Mouse (Mus musculus) bone marrow, adult 2 months (tissue): ENCODE measurements at regions not wholly inside any gene's neighbourhood (a gene's known extent, or its start where the extent isn't known, plus 50 kb on each side); places are given as distances from the start of the nearest gene placed in this dataset.

ENCODE experiments used
- H3K27ac ChIP-seq: fragments of 200-500 bp; 2 replicates; pipeline ENCODE4 v1.5.1; 2012; ENCODE audit warnings: low read depth, mild to moderate bottlenecking, control low read depth, inconsistent platforms, low read length; ENCODE audit not compliant: control insufficient read depth, poor library complexity, insufficient read depth
- H3K4me1 ChIP-seq: fragments of 200-500 bp; 2 replicates; pipeline ENCODE4 v1.6.1; 2011; ENCODE audit warnings: low read length; ENCODE audit not compliant: control insufficient read depth, insufficient read depth
- H3K4me3 ChIP-seq: fragments of 200-500 bp; replicated peaks from 2 replicates; pipeline ENCODE3; 2011; ENCODE audit warnings: mild to moderate bottlenecking, low read depth, low read length, control low read depth; ENCODE audit not compliant: control insufficient read depth
- CTCF ChIP-seq: fragments of 200-500 bp; IDR thresholded peaks from 2 replicates; pipeline ENCODE4 v1.5.1; 2011; ENCODE audit warnings: low read length, control low read depth; ENCODE audit not compliant: control insufficient read depth, insufficient read depth
- POLR2A ChIP-seq: fragments of 200-500 bp; IDR thresholded peaks from 2 replicates; pipeline ENCODE4 v1.6.1; 2011; ENCODE audit warnings: low read depth, mild to moderate bottlenecking, control low read depth, low read length, borderline replicate concordance; ENCODE audit not compliant: control insufficient read depth
- WGBS: fragments of 180-500 bp; shearing (Covaris S2); methylation state at CpG from one replicate; pipeline ENCODE4 v1.1.7; 2018; 5-methylcytosine and 5-hydroxymethylcytosine counted together

DNA sequence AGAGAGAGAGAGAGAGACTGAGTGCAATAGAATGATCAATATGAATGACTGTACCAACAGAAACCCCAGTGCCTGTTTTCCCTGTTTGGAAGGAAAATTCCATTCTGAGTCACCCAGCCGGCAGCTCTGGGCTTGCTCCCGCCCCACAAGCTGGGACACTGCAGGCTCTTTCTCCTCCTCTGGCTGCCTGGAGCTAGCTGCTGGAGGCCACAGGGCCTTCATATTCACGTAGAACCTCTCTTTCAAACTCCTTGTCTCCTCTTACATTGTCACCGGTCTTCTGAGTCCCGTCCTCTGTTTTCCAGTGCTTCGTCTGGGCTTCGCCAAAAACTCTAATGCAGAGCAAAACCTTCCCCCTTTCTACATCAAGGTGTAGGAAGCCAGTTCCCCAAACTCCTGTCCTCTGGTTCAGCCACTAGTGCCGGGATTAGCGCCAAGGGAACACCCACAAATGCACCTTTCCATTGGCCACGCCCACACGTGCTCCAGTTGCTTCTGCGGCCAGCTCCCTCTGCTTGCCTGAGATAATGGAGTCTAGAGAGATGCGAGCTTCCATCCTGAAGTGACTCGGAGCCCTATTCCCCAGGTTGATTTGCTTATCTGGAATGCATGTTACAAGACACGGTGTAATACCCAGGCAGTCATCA is 76.4 kb upstream of the Map1b start:
- no peak overlapping the region for H3K27ac ChIP-seq
- WGBS: 22% methylated on average over 15 of the region's 15 CpGs
- H3K4me1 ChIP-seq: no peaks in the 10 kb centered on the region
- TF ChIP-seq CTCF (no peak), POLR2A (no peak)
- no peak overlapping the region for H3K4me3 ChIP-seq

DNA sequence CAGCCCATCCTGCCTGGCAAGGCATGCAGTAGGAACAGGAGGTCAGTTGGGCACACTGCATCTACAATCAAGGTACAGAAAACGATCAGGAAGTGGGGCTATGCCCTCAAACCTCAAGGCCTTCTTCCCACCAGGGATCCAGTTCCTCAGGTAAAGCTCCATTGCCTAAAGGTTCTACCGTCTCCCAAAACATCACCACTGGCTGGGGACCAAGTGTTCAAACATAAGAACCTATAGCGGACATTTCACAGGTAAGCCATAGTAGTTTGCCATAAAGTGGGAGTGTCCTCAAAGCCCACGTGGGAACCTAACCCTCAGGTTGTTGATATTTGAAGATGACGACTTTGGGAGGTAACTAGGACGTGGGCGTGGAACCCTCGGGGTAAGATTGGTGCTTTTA is 72.3 kb upstream of the Map1b start:
- Histone ChIP-seq H3K27ac (no peak overlapping the region), H3K4me1 (no peaks in the 10 kb centered on the region), H3K4me3 (no peak overlapping the region)
- TF ChIP-seq POLR2A: no peak
- TF ChIP-seq CTCF: no peak
- 80% methylated on average over 8 of the region's 8 CpGs for WGBS

DNA sequence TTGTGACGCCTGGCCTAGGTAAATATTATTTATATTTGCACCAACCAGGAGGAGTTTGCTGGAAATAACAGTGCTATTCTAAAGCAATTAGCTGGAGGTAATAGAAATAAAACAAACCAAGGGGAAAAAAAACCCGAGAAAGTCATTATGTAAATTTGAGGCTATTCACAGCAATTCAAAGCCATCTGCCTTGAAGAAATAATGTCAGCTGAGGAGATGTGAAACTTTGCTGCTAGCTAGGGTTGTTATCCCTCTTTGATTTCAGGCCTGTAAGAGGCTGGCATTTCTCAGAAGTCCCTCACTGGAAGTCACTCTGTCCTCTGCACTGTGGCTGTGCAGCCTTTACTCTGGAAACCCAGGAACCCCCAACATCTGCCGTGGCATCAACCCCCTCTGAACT is 67.5 kb upstream of the Map1b start:
- H3K4me3 ChIP-seq: no peak overlapping the region
- H3K27ac ChIP-seq: no peak overlapping the region
- 42% methylated on average over 3 of the region's 3 CpGs for WGBS
- H3K4me1 ChIP-seq: no peaks in the 10 kb centered on the region
- no peak for TF ChIP-seq POLR2A
- TF ChIP-seq CTCF: no peak

DNA sequence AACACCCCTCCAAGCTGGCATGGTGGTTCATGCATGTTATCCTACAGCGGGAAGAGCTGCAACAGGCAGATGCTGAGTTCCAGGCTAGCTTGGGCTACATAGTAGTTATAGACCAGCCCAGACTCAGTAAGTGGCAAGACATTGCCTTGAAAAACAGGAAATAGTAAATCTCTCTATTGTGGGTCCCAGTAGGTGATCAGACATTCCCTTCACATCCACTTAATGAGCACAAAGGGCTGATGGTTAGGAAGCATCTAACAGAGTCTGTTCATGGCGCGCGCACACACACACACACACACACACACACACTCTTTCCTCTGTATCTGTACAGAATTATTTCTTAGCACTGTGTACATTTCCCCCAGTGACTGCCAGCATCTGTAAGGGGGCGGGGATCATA is 64.0 kb upstream of the Map1b start:
- Histone ChIP-seq H3K4me1 (no peaks in the 10 kb centered on the region), H3K27ac (no peak overlapping the region), H3K4me3 (no peak overlapping the region)
- no peak for TF ChIP-seq CTCF
- no peak for TF ChIP-seq POLR2A
- 87% methylated on average over 5 of the region's 5 CpGs for WGBS

DNA sequence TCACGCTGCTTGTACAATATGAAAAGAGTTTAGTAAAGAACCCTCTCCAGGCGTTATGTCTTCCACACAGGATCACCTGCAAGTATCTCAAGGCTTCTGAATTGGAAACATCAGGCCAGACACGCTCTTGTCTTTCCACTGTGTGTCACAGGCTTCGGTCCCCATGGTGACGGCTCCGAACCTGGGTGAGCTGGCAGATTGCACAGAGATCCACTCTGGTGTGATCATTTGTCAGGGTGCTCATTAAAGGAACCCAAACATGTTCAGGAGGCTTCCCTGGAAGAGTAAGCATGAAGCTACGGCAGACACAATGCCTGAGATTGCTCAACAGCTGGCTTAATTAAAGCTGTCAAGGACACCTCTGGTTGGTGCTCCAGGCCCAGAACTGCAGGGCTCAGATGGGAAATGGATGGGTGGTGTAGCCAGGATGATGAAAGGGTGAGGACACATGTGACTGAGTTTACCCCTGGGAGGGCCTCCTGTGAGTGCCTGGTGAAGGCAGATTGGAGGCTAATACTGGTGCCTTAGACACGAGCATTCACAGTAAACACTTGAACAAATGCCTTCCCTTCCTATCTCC is 63.3 kb upstream of the Map1b start:
- TF ChIP-seq POLR2A: no peak
- no peak for TF ChIP-seq CTCF
- no peaks in the 10 kb centered on the region for H3K4me1 ChIP-seq
- H3K4me3 ChIP-seq: no peak overlapping the region
- 74% methylated on average over 8 of the region's 8 CpGs for WGBS
- H3K27ac ChIP-seq: no peak overlapping the region

DNA sequence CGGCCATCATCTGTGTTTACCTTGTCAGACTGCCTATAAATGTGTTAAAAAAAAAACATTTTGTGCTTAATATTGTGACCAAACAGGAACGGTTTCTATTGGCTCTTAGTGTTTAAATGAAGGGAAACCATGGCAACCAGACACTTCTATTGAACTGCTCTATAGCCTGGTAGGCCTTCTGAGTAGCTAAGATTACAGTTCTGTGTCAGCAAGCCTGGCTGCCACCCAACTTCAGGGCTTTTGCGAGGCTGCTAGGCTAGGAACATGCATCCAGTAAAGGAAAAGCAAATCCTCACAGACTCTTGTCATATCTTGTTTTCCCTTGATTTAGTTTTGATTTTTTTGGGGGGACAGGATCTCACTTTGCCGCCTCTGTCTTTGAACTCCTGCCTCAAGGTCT is 61.3 kb upstream of the Map1b start:
- TF ChIP-seq CTCF (no peak), POLR2A (no peak)
- 75% methylated on average over 4 of the region's 4 CpGs for WGBS

DNA sequence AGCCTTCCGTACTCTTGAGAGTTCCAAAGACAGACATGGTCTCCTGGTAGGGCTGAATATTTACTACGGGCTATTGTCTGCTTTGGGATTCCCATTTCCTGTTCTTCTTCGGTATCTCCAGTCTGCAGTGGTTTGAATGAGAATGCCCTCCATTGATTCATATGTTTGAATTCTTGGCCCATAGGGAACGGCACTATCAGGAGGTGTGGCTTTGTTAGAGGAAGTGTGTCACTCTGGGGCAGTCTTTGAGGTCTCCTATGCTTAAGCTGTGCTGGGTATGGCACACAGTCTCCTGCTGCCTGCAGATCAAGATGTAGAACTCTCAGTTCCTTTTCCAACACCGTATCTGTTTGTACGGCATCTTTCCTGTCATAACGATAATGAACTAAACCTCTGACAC is 56.7 kb upstream of the Map1b start:
- 69% methylated on average over 7 of the region's 7 CpGs for WGBS
- Histone ChIP-seq H3K4me3 (no peak overlapping the region), H3K4me1 (no peaks in the 10 kb centered on the region), H3K27ac (no peak overlapping the region)
- TF ChIP-seq POLR2A (no peak), CTCF (no peak)

More for the DNA sequence above, 61.3 kb upstream of the Map1b start:
- Histone ChIP-seq H3K4me3 (no peak overlapping the region), H3K4me1 (no peaks in the 10 kb centered on the region), H3K27ac (no peak overlapping the region)

DNA sequence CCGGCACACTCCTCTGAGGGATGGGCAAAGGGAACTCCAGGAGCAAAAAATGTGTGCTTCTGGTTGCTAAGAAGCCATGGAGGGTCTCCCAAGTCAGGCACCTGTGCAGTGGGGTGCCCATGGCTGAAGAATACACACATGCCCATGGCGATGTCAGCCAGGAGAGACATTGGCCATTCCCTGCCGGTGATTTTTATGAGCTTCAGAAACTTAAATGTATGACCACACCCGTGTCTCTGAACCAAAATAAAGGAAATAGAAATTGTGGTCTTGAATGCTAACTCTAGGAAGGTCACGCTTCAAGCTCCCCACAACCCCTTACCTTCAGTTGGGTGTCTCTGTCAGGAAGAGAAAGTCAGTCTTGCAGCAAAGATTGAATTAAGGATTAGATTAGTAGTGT is 56.0 kb upstream of the Map1b start:
- no peak for TF ChIP-seq POLR2A
- TF ChIP-seq CTCF: no peak
- 77% methylated on average over 5 of the region's 5 CpGs for whole genome bisulfite sequencing
- Histone ChIP-seq H3K4me1 (no peaks in the 10 kb centered on the region), H3K4me3 (no peak overlapping the region), H3K27ac (no peak overlapping the region)
